Mouse (Mus musculus) thymus, adult 2 months (tissue): ENCODE measurements at regions not wholly inside any gene's neighbourhood (a gene's known extent, or its start where the extent isn't known, plus 50 kb on each side); places are given as distances from the start of the nearest gene placed in this dataset.

Source experiments
- CTCF ChIP-seq: fragments of 200-500 bp; IDR thresholded peaks from 2 replicates; pipeline ENCODE4 v1.5.1; 2012; ENCODE audit warnings: mild to moderate bottlenecking, control low read depth, low read length, moderate library complexity, borderline replicate concordance; ENCODE audit not compliant: control insufficient read depth, poor library complexity, insufficient read depth; ENCODE audit errors: extremely low read depth
- POLR2A ChIP-seq: fragments of 200-500 bp; IDR thresholded peaks from 2 replicates; pipeline ENCODE4 v1.6.1; 2012; ENCODE audit warnings: mild to moderate bottlenecking, low read length, control low read depth, moderate library complexity; ENCODE audit not compliant: control insufficient read depth, poor library complexity, insufficient read depth; ENCODE audit errors: extremely low read depth

DNA sequence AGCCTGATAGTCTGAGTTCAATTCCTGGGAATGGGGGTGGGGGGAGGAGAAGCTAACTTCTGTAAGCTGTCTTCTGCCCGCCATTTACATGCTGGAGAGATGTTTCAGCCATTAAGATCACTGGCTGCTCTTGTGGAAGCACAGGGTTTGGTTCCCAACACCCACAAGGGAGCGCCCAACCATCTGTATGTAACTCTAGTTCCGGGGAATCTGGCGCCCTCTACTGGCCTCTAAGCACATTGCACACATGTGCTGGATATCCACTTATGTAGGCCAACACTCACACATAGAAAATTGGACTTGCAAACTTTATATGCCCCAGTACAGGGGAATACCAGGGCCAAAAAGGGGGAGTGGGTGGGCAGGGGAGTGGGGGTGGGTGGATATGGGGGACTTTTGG is 126.9 kb downstream of the Postn start:
- TF ChIP-seq CTCF (no peak), POLR2A (no peak)
